Mouse (Mus musculus): ENCODE measurements around the gene Kdm4a. TPM values are rescaled to one million over a fixed set of nuclear protein-coding genes. Genes with fewer than 3 reads are reported as not detected.
A peak's percentile ranks its signal among the peaks of the same experiment; 100 is the strongest.

The Kdm4a gene
- polyA plus RNA-seq, 1 experiment from 2014 or later: 68.0 TPM

- 100% methylated on average over 1 of the region's 1 CpGs for WGBS
- Histone ChIP-seq H3K9ac (ENCODE audit: low read length) (no peak overlapping the region), H3K4me2 (ENCODE audit: low read depth) (no peak overlapping the region), H3K4me1 (ENCODE audit: control insufficient read depth, insufficient read depth, low read length) (no peaks in the 10 kb centered on the region), H3K9me3 (ENCODE audit: control insufficient read depth, low read length) (no peaks in the 10 kb centered on the region), H3K4me3 (ENCODE audit: low read depth, low read length) (no peak overlapping the region), H3K27me3 (ENCODE audit: control insufficient read depth, insufficient read depth, low read length) (no peaks in the 10 kb centered on the region), H3K27ac (ENCODE audit: low read depth, low read length) (no peak overlapping the region), H3K36me3 (ENCODE audit: control insufficient read depth, insufficient read depth, low read length) (peaks cover 26% of the 10 kb centered on the region)
- DNase-seq (ENCODE audit: low spot score) (peak; percentile 7), ATAC-seq (ENCODE audit: insufficient read depth, low FRiP score, low TSS enrichment) (no peak)
Measured at GRCm38 (mm10) chr4:118214891-118215290, 35.0 kb upstream of the Kdm4a start.

- no peak overlapping the region for H3K4me3 ChIP-seq (ENCODE audit: low read depth, low read length)
- no peaks in the 10 kb centered on the region for H3K9me3 ChIP-seq (ENCODE audit: control insufficient read depth, low read length)
- WGBS: 50% methylated on average over 10 of the region's 10 CpGs
- no peak overlapping the region for H3K27ac ChIP-seq (ENCODE audit: low read depth, low read length)
- ATAC-seq (ENCODE audit: insufficient read depth, low FRiP score, low TSS enrichment): 0 out of 2 replicates have a peak, but pooled peaks have one; percentile 42
- 0 out of 2 replicates have a peak, but pooled peaks cover 2% of the 10 kb centered on the region for H3K4me1 ChIP-seq (ENCODE audit: control insufficient read depth, insufficient read depth, low read length)
- H3K9ac ChIP-seq (ENCODE audit: low read length): no peak overlapping the region
- peak; percentile 30 for DNase-seq (ENCODE audit: low spot score)
- no peaks in the 10 kb centered on the region for H3K27me3 ChIP-seq (ENCODE audit: control insufficient read depth, insufficient read depth, low read length)
- peaks cover 24% of the 10 kb centered on the region for H3K36me3 ChIP-seq (ENCODE audit: control insufficient read depth, insufficient read depth, low read length)
- H3K4me2 ChIP-seq (ENCODE audit: low read depth): no peak overlapping the region
Measured at GRCm38 (mm10) chr4:118206918-118207640, 27.2 kb upstream of the Kdm4a start.

- ATAC-seq (ENCODE audit: insufficient read depth, low FRiP score, low TSS enrichment): no peak
- no peak for DNase-seq (ENCODE audit: low spot score)
- H3K27ac ChIP-seq (ENCODE audit: low read depth, low read length): no peak overlapping the region
- no peaks in the 10 kb centered on the region for H3K27me3 ChIP-seq (ENCODE audit: control insufficient read depth, insufficient read depth, low read length)
- H3K4me1 ChIP-seq (ENCODE audit: control insufficient read depth, insufficient read depth, low read length): 0 out of 2 replicates have a peak, but pooled peaks cover 2% of the 10 kb centered on the region
- no peaks in the 10 kb centered on the region for H3K9me3 ChIP-seq (ENCODE audit: control insufficient read depth, low read length)
- no peak overlapping the region for H3K4me2 ChIP-seq (ENCODE audit: low read depth)
- H3K4me3 ChIP-seq (ENCODE audit: low read depth, low read length): no peak overlapping the region
- H3K36me3 ChIP-seq (ENCODE audit: control insufficient read depth, insufficient read depth, low read length): peaks cover 15% of the 10 kb centered on the region
- H3K9ac ChIP-seq (ENCODE audit: low read length): no peak overlapping the region
- WGBS: 83% methylated on average over 2 of the region's 2 CpGs
Measured at GRCm38 (mm10) chr4:118205906-118206305, 26.1 kb upstream of the Kdm4a start.

GRCm38 (mm10) chr4:118199093-118199492, 19.2 kb upstream of the Kdm4a start:
- H3K4me2 ChIP-seq (ENCODE audit: low read depth): no peak overlapping the region
- H3K9ac ChIP-seq (ENCODE audit: low read length): no peak overlapping the region
- DNase-seq (ENCODE audit: low spot score) (no peak), ATAC-seq (ENCODE audit: insufficient read depth, low FRiP score, low TSS enrichment) (no peak)
- WGBS: 88% methylated on average over 2 of the region's 2 CpGs
- no peaks in the 10 kb centered on the region for H3K27me3 ChIP-seq (ENCODE audit: control insufficient read depth, insufficient read depth, low read length)
- no peak overlapping the region for H3K4me3 ChIP-seq (ENCODE audit: low read depth, low read length)
- H3K36me3 ChIP-seq (ENCODE audit: control insufficient read depth, insufficient read depth, low read length): no peaks in the 10 kb centered on the region
- no peak overlapping the region for H3K27ac ChIP-seq (ENCODE audit: low read depth, low read length)
- H3K9me3 ChIP-seq (ENCODE audit: control insufficient read depth, low read length): no peaks in the 10 kb centered on the region
- no peaks in the 10 kb centered on the region for H3K4me1 ChIP-seq (ENCODE audit: control insufficient read depth, insufficient read depth, low read length)

- H3K4me3 ChIP-seq (ENCODE audit: low read depth, low read length): no peak overlapping the region
- H3K36me3 ChIP-seq (ENCODE audit: control insufficient read depth, insufficient read depth, low read length): no peaks in the 10 kb centered on the region
- peak; percentile 5 for DNase-seq (ENCODE audit: low spot score)
- ATAC-seq (ENCODE audit: insufficient read depth, low FRiP score, low TSS enrichment): no peak
- 71% methylated on average over 3 of the region's 3 CpGs for WGBS
- no peak overlapping the region for H3K4me2 ChIP-seq (ENCODE audit: low read depth)
- no peaks in the 10 kb centered on the region for H3K27me3 ChIP-seq (ENCODE audit: control insufficient read depth, insufficient read depth, low read length)
- no peaks in the 10 kb centered on the region for H3K4me1 ChIP-seq (ENCODE audit: control insufficient read depth, insufficient read depth, low read length)
- H3K27ac ChIP-seq (ENCODE audit: low read depth, low read length): no peak overlapping the region
- no peak overlapping the region for H3K9ac ChIP-seq (ENCODE audit: low read length)
- no peaks in the 10 kb centered on the region for H3K9me3 ChIP-seq (ENCODE audit: control insufficient read depth, low read length)
Measured at GRCm38 (mm10) chr4:118198606-118199005, 18.8 kb upstream of the Kdm4a start.

GRCm38 (mm10) chr4:118196185-118196584, 16.3 kb upstream of the Kdm4a start:
- Histone ChIP-seq H3K9me3 (ENCODE audit: control insufficient read depth, low read length) (no peaks in the 10 kb centered on the region), H3K27me3 (ENCODE audit: control insufficient read depth, insufficient read depth, low read length) (no peaks in the 10 kb centered on the region)

GRCm38 (mm10) chr4:118180301-118181080, 648 bp upstream of the Kdm4a start:
- 16% methylated on average over 17 of the region's 17 CpGs for WGBS
- Histone ChIP-seq H3K9me3 (ENCODE audit: control insufficient read depth, low read length) (no peaks in the 10 kb centered on the region), H3K4me1 (ENCODE audit: control insufficient read depth, insufficient read depth, low read length) (peaks cover 9% of the 10 kb centered on the region), H3K4me3 (ENCODE audit: low read depth, low read length) (peak overlapping the region; percentile 77), H3K36me3 (ENCODE audit: control insufficient read depth, insufficient read depth, low read length) (peaks cover 5% of the 10 kb centered on the region; the same call in 1 of the 2 replicates), H3K4me2 (ENCODE audit: low read depth) (peak overlapping the region; percentile 73), H3K27ac (ENCODE audit: low read depth, low read length) (peak overlapping the region; percentile 88), H3K27me3 (ENCODE audit: control insufficient read depth, insufficient read depth, low read length) (no peaks in the 10 kb centered on the region), H3K9ac (ENCODE audit: low read length) (peak overlapping the region; percentile 64)
- no peak for DNase-seq (ENCODE audit: low spot score)
- ATAC-seq (ENCODE audit: insufficient read depth, low FRiP score, low TSS enrichment): peak; percentile 8

More at GRCm38 (mm10) chr4:118196185-118196584, 16.3 kb upstream of the Kdm4a start:
- H3K9ac ChIP-seq (ENCODE audit: low read length): no peak overlapping the region
- ATAC-seq (ENCODE audit: insufficient read depth, low FRiP score, low TSS enrichment): no peak
- no peaks in the 10 kb centered on the region for H3K36me3 ChIP-seq (ENCODE audit: control insufficient read depth, insufficient read depth, low read length)
- WGBS: 92% methylated on average over 10 of the region's 10 CpGs
- DNase-seq (ENCODE audit: low spot score): no peak
- no peak overlapping the region for H3K27ac ChIP-seq (ENCODE audit: low read depth, low read length)
- H3K4me1 ChIP-seq (ENCODE audit: control insufficient read depth, insufficient read depth, low read length): no peaks in the 10 kb centered on the region
- no peak overlapping the region for H3K4me2 ChIP-seq (ENCODE audit: low read depth)
- no peak overlapping the region for H3K4me3 ChIP-seq (ENCODE audit: low read depth, low read length)

GRCm38 (mm10) chr4:118178952-118179466, 834 bp downstream of the Kdm4a start:
- H3K4me2 ChIP-seq (ENCODE audit: low read depth): peak overlapping the region; percentile 73
- H3K9ac ChIP-seq (ENCODE audit: low read length): peak overlapping the region; percentile 87
- peaks cover 9% of the 10 kb centered on the region for H3K4me1 ChIP-seq (ENCODE audit: control insufficient read depth, insufficient read depth, low read length)
- ATAC-seq (ENCODE audit: insufficient read depth, low FRiP score, low TSS enrichment) (no peak), DNase-seq (ENCODE audit: low spot score) (no peak)
- H3K27ac ChIP-seq (ENCODE audit: low read depth, low read length): peak overlapping the region; percentile 88; the same call in 1 of the 2 replicates
- peak overlapping the region; percentile 77 for H3K4me3 ChIP-seq (ENCODE audit: low read depth, low read length)
- H3K27me3 ChIP-seq (ENCODE audit: control insufficient read depth, insufficient read depth, low read length): no peaks in the 10 kb centered on the region
- 3% methylated on average over 12 of the region's 12 CpGs for WGBS
- no peaks in the 10 kb centered on the region for H3K9me3 ChIP-seq (ENCODE audit: control insufficient read depth, low read length)
- peaks cover 12% of the 10 kb centered on the region; the same call in 1 of the 2 replicates for H3K36me3 ChIP-seq (ENCODE audit: control insufficient read depth, insufficient read depth, low read length)

Data from neural tube, embryonic 11.5 days (tissue).